Mouse (Mus musculus): ENCODE data around the gene Cck.

- TF ChIP-seq CTCF (IDR thresholded peaks at IDR 0.05; ENCODE audit: insufficient read depth, low read depth, low read length) (no peak; the same call in 1 of the 2 replicates), POLR2A (IDR thresholded peaks at IDR 0.05; ENCODE audit: insufficient read depth, low read depth, low read length) (no peak)
Measured at GRCm38 (mm10) chr9:121479453-121479852, 16.0 kb downstream of the Cck start.
